Mouse (Mus musculus) layer of hippocampus, adult 9-10 months (tissue): ENCODE data around the gene Cdc73.
A peak's percentile ranks its signal among the peaks of the same experiment; 100 is the strongest.
"Not testable (repeated sequence)": the region's sequence is repeated elsewhere in the genome, so short reads cannot be mapped to it uniquely, and the experiment has no call there.

Source experiments
- DNase-seq: peaks from one replicate; pipeline ENCODE4 v3.0.0; 2022; ENCODE audit warnings: low spot score

Cdc73 gene

DNA sequence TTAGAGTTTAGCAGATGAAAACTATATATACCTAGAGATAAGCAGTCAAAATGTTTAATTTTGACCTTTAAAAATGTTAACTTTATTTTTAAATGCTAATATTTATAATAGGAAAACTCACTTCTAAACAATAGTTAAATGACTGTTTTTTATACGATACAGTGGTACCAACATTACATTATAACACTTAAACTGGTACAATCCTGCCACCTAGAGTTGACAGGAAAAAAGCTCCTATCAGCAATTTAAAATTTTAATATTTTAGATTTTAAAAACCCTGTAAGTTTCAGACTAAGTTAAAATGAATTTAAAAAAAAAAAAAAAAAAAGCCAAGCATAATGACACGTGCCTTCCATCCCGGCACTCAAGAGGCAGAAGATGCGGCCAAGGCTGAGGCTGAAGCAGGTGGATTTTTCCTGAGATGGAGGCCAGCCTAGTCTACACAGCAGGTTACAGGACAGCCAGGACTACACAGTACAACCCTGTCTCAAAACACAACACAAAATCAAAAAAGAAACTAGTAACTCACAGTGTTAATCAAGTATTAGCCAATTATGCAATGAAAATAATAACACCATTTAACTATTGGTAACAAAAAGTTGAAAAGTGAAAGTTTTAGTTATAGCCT, 26.8 kb downstream of the Cdc73 start:
- no peak for DNase-seq

DNA sequence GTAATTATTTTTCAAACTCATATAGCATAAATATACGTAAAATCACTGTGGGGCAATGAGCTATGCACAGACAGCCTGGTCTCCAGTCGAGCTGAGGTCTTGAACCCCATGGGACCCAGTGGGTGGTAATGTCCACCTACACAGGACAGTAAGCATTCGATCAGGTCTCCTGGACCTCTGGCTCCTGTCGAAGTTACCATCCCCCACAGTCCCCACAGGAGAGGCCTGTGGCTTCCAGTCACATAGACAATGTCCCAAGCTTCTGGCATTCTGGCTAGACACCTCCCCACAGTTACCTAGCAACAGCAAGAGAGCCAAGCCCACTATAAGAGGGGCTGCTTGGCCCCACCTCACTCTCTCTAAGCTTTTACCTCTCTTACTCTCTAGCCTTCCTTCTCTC, 37.9 kb downstream of the Cdc73 start:
- DNase-seq = not testable (repeated sequence)

- no peak for DNase-seq
Measured at GRCm38 (mm10) chr1:143663197-143663596, 39.5 kb downstream of the Cdc73 start.

DNA sequence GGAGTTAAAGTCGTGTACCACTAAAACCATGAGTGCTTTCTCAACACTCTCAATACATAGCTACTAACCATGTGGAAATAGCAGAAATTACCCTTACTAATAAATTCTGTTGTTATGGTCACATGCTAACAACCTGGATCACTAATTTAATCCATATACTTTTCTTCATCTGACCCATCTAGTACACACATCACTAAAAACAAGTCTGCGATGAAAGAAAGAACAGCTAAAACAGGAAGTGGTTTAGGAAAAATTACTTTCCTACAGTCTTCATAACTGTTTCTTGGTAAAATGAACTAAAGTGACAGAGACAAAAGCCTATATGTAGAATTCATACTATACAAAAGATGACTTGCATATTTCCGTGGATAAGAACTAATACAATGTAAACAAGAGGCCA, 49.0 kb downstream of the Cdc73 start:
- no peak for DNase-seq

DNA sequence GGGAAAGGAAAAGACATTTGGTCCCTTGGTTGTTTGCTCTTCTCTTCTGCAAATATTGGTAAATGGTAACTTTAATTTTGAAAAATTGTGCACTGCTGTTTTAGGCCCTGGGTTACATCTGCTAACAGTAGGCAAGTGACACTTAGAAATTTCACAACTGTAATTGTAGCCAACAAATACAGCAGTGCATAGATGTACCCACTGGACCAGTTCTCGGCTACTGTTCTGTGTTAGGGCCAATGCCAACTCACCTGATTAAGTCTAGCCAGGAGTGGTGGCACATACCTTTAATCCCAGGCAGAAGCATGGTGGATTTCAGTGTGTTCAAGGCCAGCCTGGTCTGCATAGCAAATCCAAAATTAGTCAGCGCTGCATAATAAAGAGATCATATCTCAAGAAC, 52.4 kb downstream of the Cdc73 start:
- DNase-seq = no peak

- no peak for DNase-seq
Measured at GRCm38 (mm10) chr1:143646219-143646618, 56.5 kb downstream of the Cdc73 start.

DNA sequence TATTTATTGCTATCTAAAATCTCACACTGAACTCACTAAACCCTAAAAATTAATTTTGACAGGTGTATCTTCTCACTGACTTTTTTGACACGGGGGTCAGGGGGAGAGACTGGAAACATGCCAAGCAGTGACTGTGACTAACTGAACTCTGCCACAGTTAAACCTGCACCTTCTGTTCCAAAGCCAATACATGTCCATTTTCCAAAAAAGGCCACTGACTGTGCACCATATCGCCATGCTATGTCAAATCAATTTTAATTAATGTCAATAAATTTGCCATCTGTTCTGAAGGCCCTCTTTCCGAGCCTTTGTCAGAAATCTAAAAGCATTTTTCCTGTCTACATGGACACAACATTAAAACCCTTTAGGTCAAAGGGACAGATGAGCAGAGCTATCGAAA, 57.3 kb downstream of the Cdc73 start:
- no peak for DNase-seq

- DNase-seq = no peak
Measured at GRCm38 (mm10) chr1:143644221-143644620, 58.5 kb downstream of the Cdc73 start.

- DNase-seq = peak; percentile 74
Measured at GRCm38 (mm10) chr1:143640650-143641407, 61.9 kb downstream of the Cdc73 start, which contains the start of gene B3galt2. Gene B3galt2, plus strand, starts transcription at chr1:143640664.

DNA sequence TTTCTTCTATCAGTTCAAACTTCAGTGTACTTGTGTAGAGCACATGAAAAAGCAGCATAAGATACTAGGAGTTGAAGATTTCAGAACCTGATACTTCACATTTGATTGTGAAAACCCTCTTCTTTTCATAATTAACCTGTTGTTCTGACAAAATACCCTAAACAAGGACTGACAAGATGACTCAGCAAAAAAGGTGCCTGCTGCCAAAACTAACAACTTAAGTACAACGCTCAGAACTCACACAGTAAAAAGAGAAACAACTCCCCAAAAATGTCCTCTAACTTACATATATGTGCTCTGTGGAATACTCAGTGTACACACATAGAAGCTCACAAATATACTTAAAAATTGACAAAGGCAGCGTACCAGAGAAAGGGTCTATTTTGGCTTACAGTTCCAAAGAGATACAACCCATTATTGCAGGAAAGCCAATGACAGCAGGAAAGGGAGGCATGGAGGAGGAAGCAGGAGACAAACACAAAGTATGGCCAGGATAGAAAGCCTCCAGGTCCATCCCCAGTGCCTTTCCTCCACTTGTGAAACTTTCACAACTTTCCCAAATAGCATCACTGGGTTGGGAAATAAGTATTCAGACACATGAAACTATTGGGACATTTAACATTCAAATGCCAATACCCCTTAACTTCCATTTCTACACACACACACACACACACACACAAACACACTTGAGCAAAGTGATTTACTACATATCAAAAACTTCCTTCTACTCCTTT, 69.7 kb downstream of the Cdc73 start:
- no peak for DNase-seq

DNA sequence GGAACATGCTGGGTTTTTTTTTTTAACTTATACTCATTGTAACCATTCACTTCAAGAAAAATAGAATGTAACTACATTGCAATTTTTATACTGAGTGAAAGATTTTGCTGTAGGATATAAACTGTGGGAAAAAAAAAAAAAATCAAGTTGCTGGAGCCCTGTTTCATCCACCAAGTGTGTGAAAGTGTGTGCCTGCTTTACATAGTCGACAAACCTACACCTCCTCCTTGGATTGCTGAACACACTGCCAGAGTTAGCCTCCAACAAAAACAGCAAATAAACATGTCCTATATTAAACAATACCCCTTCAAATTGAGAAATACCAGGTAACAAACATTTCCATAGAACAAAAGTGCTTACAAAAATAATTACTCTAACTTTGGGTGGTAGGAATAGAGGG, 70.3 kb downstream of the Cdc73 start:
- DNase-seq = no peak

DNA sequence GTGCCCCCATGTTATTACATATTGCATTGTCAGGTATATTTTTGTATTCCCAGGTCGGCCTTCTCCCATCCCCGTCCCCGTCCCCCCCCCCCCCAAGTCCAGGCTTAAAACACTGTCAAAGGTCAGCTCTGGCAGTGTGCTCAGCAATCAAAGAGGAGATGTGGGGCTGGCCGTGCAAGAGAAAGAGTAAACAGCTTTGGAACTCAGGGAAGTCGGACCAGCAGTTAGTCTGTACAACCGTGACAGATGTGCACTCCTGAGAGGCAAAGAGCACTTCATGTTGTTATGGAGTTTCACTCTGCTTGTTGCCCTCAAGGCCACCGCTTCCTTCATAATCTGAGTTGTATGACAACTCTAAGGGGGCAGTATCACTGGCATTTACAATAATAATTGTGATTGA, 71.4 kb downstream of the Cdc73 start:
- no peak for DNase-seq

GRCm38 (mm10) chr1:143622634-143623033, 80.1 kb downstream of the Cdc73 start:
- DNase-seq = no peak

DNA sequence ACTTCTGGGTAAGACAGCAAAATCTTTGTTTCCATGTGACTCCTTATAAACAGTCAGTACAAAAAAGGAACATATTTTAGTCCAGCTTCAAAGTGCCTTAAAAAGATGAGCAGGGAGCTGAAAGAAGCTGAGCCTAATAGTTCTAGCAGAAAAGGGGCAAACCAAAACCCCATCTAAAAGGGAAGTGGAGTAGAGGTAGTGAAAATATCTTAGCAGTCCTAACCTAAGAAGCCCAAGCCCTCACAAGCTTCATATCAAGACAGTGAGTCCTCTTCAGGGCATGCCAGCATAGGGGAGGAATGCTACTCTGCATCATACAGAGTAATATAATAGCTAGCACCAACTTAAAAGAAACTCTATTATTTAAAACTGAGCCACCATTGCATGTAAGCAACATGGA, 80.8 kb downstream of the Cdc73 start:
- no peak for DNase-seq

GRCm38 (mm10) chr1:143619760-143620159, 82.9 kb downstream of the Cdc73 start:
- DNase-seq = no peak

DNA sequence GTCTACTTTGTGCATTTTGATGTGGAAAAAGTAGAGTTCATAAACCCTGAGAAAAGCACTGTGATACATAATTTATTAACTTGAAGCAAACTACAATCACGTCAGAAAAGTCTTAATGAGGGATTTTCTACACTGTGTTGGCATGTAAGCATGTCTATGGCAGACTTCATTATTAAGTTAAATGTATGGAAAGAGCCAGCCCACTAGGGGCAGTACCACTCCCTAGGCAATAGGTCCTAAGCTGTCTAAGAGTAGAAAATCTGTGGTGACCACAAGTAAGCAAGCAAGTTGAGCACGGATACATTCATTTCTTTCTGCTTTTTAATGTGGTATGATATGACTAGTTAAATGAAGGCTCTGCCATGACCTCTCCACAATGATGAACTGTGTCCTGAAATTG, 89.8 kb downstream of the Cdc73 start:
- no peak for DNase-seq

GRCm38 (mm10) chr1:143608911-143609310, 93.8 kb downstream of the Cdc73 start:
- DNase-seq = no peak

DNA sequence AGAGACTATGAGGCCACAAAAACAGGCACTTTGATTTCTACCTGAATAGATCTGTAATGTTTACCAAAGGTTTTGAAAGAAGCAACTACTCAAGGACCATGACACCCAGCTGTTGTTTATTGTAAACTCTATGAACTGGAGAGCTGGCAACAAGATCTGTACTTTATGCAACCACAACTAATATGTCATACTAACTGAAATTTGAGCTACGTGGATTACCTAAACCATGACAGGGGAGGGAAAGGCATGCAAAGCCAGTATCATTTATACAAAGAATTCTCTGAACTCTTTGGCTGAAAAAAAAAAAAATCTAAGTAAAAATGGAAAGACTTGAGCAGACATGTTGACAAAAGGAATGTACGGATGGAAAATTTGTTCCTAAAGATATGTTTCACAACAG, 105.8 kb downstream of the Cdc73 start:
- DNase-seq = no peak

DNA sequence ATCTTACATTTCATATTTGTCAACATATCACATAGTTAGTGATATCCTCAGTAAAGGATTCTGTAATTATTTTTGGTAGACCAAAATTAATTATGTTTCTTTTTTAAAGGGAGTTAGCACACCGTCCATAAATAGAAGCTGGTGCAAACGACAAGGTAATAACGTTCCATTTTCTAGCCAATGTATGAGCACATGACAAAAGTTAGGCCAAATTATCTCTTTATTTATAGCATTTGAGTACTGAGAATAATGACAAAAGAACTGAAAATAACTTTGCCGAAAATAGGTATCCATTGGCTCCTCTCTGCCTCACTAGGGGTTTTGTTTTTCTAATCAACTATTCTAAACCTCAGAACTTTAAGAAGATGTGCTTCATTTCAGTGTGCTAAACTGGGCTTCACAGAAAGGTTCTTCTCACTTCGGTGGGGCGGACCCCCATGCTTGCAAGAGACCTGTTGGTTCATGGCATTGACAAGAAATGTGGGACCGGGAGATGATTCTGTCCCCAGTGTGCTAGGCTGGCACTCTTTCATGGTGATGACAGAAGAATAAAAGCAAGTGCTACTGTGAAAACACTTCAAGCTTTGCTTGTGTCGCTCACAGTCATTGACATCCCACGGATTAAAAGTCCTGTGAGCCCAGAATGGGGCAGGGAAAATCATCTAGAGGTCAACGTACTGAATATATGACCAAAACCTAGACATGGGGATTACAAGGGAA, 125.7 kb downstream of the Cdc73 start:
- DNase-seq = no peak

DNA sequence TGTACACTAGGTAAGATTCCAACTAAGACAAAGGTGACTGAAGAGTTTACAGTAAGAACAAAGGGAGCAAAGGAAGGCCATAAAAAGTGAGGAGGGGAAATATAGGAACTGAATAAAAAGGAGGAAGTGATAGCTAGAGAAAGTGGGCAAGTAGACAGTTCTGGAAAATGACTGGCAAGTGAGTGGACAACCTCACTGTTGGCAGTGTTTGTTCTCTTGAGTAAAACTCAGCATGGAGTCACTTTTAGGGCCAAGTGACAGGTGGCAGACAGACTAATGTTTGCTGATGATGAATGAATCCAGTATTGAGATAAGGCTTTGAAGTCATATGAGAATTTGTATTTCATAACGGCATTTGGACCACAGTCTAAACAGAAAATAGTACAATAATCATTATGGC, 144.5 kb downstream of the Cdc73 start:
- no peak for DNase-seq

DNA sequence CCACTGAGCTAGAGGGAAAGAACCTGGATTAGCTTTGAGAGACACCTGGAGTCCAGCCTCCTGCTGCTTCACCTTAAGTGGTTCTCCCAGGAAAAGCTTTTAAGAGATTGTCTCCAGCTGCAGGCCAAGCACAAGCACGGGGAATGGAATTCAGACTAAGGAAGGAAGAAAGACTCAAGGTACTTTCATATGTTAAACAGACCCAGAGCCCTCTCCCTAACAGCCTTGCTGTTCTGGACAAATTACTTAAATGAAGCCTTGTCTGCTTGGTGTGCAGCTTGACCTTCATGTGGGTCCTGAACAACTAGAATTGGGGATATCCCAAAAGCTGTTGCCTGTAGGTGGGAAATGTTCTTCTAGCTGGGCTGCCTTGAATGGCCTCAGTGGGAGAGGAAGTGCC, 147.2 kb downstream of the Cdc73 start:
- no peak for DNase-seq

DNA sequence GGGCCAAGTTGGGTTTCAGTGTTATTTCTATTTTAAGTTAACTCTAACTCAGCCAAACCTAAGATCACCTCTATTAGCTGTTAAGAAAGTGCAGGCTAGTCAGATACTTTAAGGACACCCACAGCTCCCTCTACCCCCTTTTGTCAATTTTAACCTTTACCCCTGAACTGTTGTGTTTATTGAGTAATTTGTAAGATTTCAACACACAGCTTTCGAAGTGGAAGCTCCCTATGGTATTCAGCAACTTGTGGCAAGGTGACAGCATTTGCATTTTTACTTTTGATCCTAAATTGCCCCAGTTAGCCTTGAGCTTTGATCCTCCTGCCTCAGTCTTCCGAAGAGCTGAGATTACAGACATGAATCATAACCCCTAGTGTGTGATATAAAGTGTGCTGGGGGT, 148.1 kb downstream of the Cdc73 start:
- DNase-seq = no peak
